Mouse (Mus musculus) ES-Bruce4 (cell line): ENCODE data around the gene Dazap2.

Experiments
- CTCF ChIP-seq: IDR thresholded peaks from one replicate; pipeline ENCODE4 v1.8.1; 2011; ENCODE audit warnings: low read depth, low read length
- EP300 ChIP-seq: IDR thresholded peaks from 2 replicates; pipeline ENCODE4 v1.6.1; 2011; ENCODE audit warnings: low read depth, low read length; ENCODE audit not compliant: insufficient read depth

DNA sequence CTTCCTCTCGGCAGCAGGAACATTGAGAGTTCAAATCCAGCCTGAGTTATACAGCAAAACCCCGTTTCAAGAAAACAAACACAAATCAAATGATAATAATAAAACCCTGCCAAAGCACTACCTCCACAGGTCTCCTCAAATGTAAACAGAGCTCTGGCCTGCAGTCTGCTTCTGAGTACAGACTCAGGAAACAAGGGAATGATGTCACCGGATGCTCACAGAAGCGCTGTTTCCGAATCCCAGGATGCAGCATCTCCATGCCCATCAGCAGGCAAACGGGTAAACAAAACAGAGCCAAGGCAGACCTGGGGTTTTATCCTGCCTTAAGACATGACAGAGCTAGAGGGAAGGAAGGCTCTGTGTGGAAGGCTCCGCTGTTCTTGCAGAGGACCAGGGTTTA is 13.6 kb downstream of the Dazap2 start:
- TF ChIP-seq CTCF (no peak), EP300 (no peak; the same call in 1 of the 2 replicates)
